Mouse (Mus musculus): ENCODE results near the gene Qrfp.

DNA sequence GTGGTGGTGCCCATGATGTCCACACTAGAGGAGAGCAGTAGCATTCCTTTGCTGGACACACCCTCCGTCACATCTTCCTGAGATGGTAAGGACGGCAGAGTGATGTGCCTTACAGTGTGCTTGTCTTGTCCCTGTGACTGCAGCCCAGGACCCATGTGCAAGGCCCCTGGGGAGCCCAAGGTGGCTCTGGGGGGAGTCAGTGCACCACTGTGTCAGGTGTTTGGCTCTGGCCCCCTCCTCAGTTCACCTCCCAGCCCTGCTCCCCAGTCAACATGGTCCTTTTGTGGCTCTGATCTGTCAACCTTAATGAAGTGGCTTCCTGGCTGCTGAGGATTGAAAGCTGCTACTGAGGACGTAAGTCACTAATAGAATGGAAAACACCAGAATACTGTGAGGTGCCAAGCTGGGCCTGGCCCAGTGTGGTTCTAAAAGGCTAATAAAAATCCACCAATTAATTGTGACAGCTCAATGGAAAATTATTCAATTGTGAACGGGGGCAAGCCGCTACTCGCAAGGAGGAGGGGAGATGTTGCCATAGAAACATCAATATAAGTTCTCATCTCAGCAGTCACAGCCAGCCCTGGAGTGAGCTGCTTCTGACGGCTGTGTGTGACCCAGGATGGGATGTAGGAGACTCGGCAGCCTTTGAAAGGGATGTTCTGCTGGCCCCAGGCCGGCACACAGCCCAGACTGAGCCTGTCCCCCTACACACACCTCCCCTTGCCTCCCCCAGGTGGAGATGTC is 3.6 kb downstream of the Qrfp start:
- no peak for TF ChIP-seq CTCF (conservative IDR thresholded peaks at IDR 0.05; ENCODE audit: low read length)
- TF ChIP-seq POU5F1 (IDR thresholded peaks at IDR 0.05; ENCODE audit: borderline replicate concordance, low read length): no peak
- no peak for TF ChIP-seq NANOG (IDR thresholded peaks at IDR 0.05; ENCODE audit: borderline replicate concordance, low read length)

Data from E14TG2a.4 (cell line).